Mouse (Mus musculus) forebrain, embryonic 13.5 days (tissue): ENCODE measurements at regions not wholly inside any gene's neighbourhood (a gene's known extent, or its start where the extent isn't known, plus 50 kb on each side); places are given as distances from the start of the nearest gene placed in this dataset.

ENCODE experiments used
- ATAC-seq: fragments of 200-750 bp; cut with Nextera tagmentation; 2 replicates; pipeline ENCODE4 v1.8.0; 2017
- H3K27ac ChIP-seq: fragments of 300-500 bp; sonication (generic); 2 replicates; pipeline ENCODE4 v1.5.1; 2015; ENCODE audit warnings: inconsistent platforms, mild to moderate bottlenecking, moderate library complexity
- H3K27me3 ChIP-seq: fragments of 300-500 bp; sonication (generic); 2 replicates; pipeline ENCODE4 v1.6.1; 2015; ENCODE audit warnings: mild to moderate bottlenecking, inconsistent platforms
- H3K36me3 ChIP-seq: fragments of 300-500 bp; sonication (generic); 2 replicates; pipeline ENCODE4 v1.6.1; 2015; ENCODE audit warnings: mild to moderate bottlenecking, inconsistent platforms; ENCODE audit not compliant: poor library complexity, severe bottlenecking
- H3K4me1 ChIP-seq: fragments of 300-500 bp; sonication (generic); 2 replicates; pipeline ENCODE4 v1.6.1; 2015; ENCODE audit warnings: inconsistent platforms
- H3K4me2 ChIP-seq: fragments of 300-500 bp; sonication (generic); 2 replicates; pipeline ENCODE4 v1.6.1; 2015; ENCODE audit warnings: inconsistent platforms, mild to moderate bottlenecking, moderate library complexity
- H3K4me3 ChIP-seq: fragments of 300-500 bp; sonication (generic); 2 replicates; pipeline ENCODE4 v1.5.1; 2015; ENCODE audit warnings: mild to moderate bottlenecking, inconsistent platforms
- H3K9ac ChIP-seq: fragments of 300-500 bp; sonication (generic); 2 replicates; pipeline ENCODE4 v1.6.1; 2015; ENCODE audit warnings: mild to moderate bottlenecking, inconsistent platforms
- H3K9me3 ChIP-seq: fragments of 300-500 bp; sonication (generic); replicated peaks from 2 replicates; pipeline ENCODE4 v1.6.1; 2016; ENCODE audit warnings: inconsistent platforms
- WGBS: fragments of 180-500 bp; shearing (Covaris S2); methylation state at CpG from one replicate; pipeline ENCODE4 v1.1.7; 2015; 5-methylcytosine and 5-hydroxymethylcytosine counted together

DNA sequence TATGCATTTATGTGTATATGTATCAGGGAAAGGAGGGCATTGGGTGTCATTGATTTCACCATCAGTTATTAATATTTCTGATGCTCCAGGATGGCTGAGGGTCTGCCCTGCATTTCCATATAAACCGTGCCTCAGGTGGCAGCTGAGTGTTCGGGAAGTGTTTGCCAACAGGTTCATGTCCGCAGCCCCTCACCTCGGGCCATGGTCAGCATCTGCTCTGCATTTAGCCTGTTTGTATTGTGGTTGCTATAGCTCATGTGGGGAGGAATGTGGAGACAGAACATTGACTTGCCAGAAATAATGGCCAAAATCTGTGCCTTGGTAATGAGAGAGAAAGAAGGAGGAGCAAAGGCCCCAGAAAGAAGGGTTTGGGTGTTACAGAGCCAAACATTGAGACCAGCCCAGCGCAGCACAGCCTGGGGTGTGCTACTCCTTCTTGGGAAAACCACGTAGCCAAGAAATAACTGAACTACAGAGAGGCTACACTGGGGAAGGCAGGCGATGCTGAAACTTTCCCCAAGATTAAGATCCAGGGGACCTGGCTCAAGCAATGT, 338.0 kb downstream of the Agtpbp1 start:
- ATAC-seq = no peak
- H3K9ac ChIP-seq = no peak overlapping the region
- no peaks in the 10 kb centered on the region for H3K27me3 ChIP-seq
- no peaks in the 10 kb centered on the region for H3K36me3 ChIP-seq
- WGBS = 83% methylated on average over 7 of the region's 7 CpGs
- no peak overlapping the region for H3K4me2 ChIP-seq
- no peaks in the 10 kb centered on the region for H3K9me3 ChIP-seq
- H3K4me1 ChIP-seq = peaks cover 10% of the 10 kb centered on the region
- H3K27ac ChIP-seq = no peak overlapping the region
- H3K4me3 ChIP-seq = no peak overlapping the region

DNA sequence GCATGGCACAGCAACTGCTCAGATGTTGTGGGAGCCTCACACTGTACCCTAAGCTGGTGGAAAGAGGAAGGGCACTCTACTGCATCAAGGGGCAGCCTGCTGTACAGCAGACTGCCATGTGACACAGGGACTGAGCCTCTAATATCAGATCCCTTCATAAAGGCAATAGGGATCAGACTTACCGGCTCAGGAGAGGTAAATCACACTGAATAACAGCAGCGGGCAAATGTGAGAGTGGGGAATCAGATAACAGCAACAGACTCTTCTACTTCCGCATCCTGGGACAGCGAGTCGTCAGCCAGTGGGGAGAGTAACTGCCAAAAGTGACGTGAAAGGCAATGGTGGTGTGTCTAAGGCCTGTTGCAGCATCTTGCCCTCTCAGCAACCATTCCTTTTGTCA, 339.0 kb downstream of the Agtpbp1 start:
- Histone ChIP-seq H3K9me3 (no peaks in the 10 kb centered on the region), H3K4me2 (no peak overlapping the region), H3K27me3 (no peaks in the 10 kb centered on the region), H3K4me1 (peaks cover under 1% of the 10 kb centered on the region), H3K4me3 (no peak overlapping the region), H3K27ac (no peak overlapping the region), H3K9ac (no peak overlapping the region), H3K36me3 (no peaks in the 10 kb centered on the region)
- WGBS = 82% methylated on average over 6 of the region's 6 CpGs
- ATAC-seq = no peak

DNA sequence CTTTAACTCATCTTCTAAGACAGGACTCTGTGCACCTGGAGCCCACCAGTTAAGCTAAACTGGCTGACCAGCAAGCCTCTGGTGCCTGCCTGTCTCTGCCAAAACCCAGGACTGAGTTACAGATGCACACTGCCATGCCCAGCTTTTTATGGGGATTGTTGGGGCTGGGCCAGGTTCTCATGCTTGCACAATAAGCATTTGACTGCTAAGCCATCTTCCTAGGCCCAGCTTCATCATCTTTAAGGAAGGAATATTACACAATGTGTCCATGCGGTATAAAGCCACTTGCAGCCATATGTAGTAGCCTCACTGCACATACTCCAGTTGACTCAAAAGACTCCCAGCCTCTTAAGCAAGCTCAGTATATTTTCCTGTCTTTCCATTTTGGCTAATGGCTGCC, 340.4 kb downstream of the Agtpbp1 start:
- no peak overlapping the region for H3K4me3 ChIP-seq
- no peak overlapping the region for H3K4me2 ChIP-seq
- 91% methylated on average over 1 of the region's 1 CpGs for WGBS
- no peaks in the 10 kb centered on the region for H3K4me1 ChIP-seq
- H3K9ac ChIP-seq = no peak overlapping the region
- no peaks in the 10 kb centered on the region for H3K36me3 ChIP-seq
- no peak overlapping the region for H3K27ac ChIP-seq
- H3K9me3 ChIP-seq = no peaks in the 10 kb centered on the region
- ATAC-seq = no peak
- H3K27me3 ChIP-seq = no peaks in the 10 kb centered on the region

DNA sequence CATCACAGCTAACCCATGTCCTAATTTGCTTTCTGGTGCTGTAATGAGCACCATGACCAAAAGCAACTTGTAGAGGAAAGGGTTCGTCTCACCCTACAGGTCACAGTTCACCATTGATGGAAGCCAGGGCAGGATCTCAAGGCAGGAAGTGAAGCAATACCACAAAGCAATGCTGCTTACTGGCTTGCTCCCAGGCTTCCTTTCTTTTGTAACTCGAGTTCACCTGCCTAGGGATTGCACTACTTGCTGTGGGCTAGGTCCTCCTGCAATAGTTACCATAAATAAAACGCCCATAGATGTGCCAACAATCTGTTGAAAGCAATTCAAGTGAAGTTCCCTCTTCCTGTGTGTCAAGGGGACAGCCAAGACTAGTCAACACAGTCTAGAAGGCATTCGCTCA, 342.4 kb downstream of the Agtpbp1 start:
- 77% methylated on average over 4 of the region's 4 CpGs for WGBS
- Histone ChIP-seq H3K4me2 (no peak overlapping the region), H3K27ac (no peak overlapping the region), H3K9me3 (no peaks in the 10 kb centered on the region), H3K9ac (no peak overlapping the region), H3K27me3 (no peaks in the 10 kb centered on the region), H3K4me1 (no peaks in the 10 kb centered on the region), H3K36me3 (no peaks in the 10 kb centered on the region), H3K4me3 (no peak overlapping the region)
- ATAC-seq = no peak

DNA sequence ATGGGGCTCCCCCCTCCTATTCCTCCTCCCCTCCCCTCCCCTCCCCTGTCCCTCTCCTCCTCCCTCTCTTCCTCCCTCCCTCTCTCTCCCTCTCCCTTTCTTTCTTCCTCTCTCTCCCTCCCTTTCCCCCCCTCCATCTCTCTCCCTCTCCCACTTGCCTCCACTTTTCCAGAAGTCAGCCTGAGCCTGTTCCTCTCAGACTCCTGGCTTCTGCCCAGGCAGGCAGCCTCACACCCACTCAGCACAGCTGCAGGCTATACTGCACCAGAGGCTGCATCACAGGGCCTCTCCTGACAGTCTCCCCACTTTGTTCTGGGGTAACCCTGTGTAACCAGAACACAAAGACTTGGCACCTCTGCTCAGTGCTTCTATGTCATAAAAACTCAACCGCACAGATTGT, 346.3 kb downstream of the Agtpbp1 start:
- 0 out of 2 replicates have a peak, but pooled peaks cover 3% of the 10 kb centered on the region for H3K4me1 ChIP-seq
- H3K4me2 ChIP-seq = no peak overlapping the region
- ATAC-seq = peak; percentile 51; the same call in 1 of the 2 replicates
- no peaks in the 10 kb centered on the region for H3K36me3 ChIP-seq
- no peaks in the 10 kb centered on the region for H3K27me3 ChIP-seq
- H3K4me3 ChIP-seq = no peak overlapping the region
- WGBS = 78% methylated on average over 1 of the region's 1 CpGs
- no peak overlapping the region for H3K9ac ChIP-seq
- H3K9me3 ChIP-seq = no peaks in the 10 kb centered on the region
- no peak overlapping the region for H3K27ac ChIP-seq

DNA sequence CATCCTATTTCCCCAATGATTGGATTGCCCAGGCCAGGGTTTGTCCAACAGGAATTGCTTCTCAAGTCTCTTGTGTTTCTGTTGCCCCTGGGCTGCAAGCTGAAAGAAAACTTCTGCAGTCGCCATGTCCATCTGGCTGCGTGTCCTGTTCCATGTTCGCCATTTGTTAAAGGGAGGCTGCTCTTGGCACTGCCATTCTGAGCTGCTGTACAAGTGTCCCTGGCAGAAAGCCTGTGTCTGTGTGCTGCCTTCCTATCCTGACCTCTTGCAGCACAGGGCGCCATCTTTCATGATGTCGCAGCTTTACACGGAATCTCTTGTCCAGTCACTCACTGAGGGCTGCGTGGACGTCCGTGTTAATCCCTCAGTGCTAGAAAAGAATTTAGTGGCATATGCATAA, 349.2 kb downstream of the Agtpbp1 start:
- no peak overlapping the region for H3K4me3 ChIP-seq
- H3K9ac ChIP-seq = no peak overlapping the region
- H3K4me2 ChIP-seq = no peak overlapping the region
- 0 out of 2 replicates have a peak, but pooled peaks cover 3% of the 10 kb centered on the region for H3K4me1 ChIP-seq
- no peaks in the 10 kb centered on the region for H3K9me3 ChIP-seq
- 87% methylated on average over 9 of the region's 9 CpGs for WGBS
- H3K27me3 ChIP-seq = no peaks in the 10 kb centered on the region
- no peak for ATAC-seq
- H3K27ac ChIP-seq = no peak overlapping the region
- H3K36me3 ChIP-seq = no peaks in the 10 kb centered on the region

DNA sequence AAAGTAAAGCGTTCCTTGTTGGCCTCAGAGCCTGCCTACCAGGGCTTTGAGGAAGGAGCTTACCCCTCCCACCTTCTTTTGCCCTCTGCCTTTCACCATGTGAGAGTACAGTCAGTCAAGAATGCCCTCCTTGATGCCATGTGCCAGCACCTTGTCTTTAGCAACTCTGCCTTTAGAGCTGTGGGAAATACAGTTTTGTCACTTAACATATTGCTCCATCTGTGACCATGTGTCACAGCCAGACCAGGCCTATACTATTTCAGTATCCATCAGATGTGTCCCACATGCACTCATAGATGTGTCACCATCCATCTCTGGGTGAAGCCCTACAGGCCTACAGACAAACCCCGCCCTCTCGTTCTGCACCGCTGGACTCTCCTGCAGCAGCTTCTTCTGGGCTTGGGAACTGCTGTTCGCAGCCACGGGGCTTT, 355.9 kb downstream of the Agtpbp1 start:
- Histone ChIP-seq H3K27ac (no peak overlapping the region), H3K27me3 (no peaks in the 10 kb centered on the region), H3K9ac (no peak overlapping the region), H3K4me2 (no peak overlapping the region), H3K4me1 (no peaks in the 10 kb centered on the region), H3K9me3 (no peaks in the 10 kb centered on the region), H3K4me3 (no peak overlapping the region), H3K36me3 (no peaks in the 10 kb centered on the region)
- ATAC-seq = no peak
- WGBS = 88% methylated on average over 6 of the region's 6 CpGs

DNA sequence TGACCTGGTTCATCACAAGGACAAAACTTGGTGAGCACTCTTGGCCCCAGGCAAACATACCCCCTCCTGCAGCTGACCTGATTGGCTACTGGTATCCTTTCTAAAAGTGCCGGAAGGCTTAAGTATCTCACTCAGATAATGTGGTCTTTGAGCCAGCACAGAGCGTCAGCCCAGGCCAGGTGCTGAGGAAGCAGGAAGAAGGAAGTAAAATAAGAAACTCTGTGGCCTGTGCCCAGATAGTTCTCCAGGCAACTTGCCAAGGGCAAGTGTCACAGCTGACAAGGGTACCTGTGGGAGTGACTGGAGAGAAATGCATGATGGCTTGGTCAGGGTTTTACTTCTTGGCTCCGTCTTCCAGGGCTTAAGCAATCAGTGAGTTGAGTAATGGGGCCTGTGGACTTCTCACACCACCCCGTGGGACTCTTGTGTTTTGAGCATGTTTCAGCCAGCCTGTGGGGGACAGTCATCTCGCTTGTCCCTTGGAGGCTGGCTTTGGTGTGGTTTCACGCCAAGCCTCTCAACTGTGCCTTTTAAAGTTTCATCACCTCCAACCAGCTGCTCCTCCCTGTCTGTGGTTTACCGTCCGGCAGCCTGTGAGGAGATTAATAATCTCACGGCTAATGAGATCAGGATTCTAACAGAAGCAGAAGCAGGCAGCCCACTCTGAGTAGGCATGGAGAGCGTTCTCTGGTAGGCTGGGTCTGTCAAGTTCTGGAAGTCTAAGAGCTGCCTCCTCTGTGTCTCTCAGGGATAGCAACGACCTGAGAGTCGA, 356.8 kb downstream of the Agtpbp1 start:
- no peaks in the 10 kb centered on the region for H3K36me3 ChIP-seq
- H3K4me3 ChIP-seq = no peak overlapping the region
- no peak for ATAC-seq
- no peak overlapping the region for H3K4me2 ChIP-seq
- H3K9me3 ChIP-seq = no peaks in the 10 kb centered on the region
- H3K27me3 ChIP-seq = no peaks in the 10 kb centered on the region
- 68% methylated on average over 12 of the region's 12 CpGs for WGBS
- no peak overlapping the region for H3K9ac ChIP-seq
- no peak overlapping the region for H3K27ac ChIP-seq
- H3K4me1 ChIP-seq = no peaks in the 10 kb centered on the region

DNA sequence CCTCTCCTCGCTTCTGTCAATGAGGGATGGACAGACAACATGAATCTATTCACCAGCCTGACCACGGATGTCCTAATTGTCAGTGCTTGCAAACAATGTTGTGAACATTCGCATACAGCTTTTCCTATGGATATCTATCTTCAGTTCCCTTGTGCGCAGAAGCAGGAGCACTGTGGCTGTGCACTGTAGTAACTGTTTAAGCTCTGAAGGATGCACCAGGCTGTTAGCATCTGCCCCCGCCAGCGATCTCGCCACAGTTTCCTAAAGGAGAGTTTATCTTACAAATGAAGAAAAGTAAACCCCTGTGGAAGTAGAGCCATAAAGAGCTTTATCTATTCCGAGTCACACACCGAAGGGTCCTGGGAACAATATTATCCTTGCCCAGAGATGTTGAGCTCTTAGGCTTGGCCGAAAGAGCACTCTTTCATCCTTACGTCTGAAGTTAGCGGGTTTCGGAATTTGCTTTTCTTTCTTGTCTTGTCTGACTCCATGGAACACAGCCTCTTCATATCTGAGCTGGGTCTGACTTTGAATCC, 357.4 kb downstream of the Agtpbp1 start:
- H3K4me2 ChIP-seq = no peak overlapping the region
- H3K4me1 ChIP-seq = no peaks in the 10 kb centered on the region
- no peak overlapping the region for H3K27ac ChIP-seq
- H3K27me3 ChIP-seq = no peaks in the 10 kb centered on the region
- H3K9ac ChIP-seq = no peak overlapping the region
- WGBS = 90% methylated on average over 13 of the region's 13 CpGs
- H3K9me3 ChIP-seq = no peaks in the 10 kb centered on the region
- ATAC-seq = no peak
- H3K4me3 ChIP-seq = no peak overlapping the region
- no peaks in the 10 kb centered on the region for H3K36me3 ChIP-seq

DNA sequence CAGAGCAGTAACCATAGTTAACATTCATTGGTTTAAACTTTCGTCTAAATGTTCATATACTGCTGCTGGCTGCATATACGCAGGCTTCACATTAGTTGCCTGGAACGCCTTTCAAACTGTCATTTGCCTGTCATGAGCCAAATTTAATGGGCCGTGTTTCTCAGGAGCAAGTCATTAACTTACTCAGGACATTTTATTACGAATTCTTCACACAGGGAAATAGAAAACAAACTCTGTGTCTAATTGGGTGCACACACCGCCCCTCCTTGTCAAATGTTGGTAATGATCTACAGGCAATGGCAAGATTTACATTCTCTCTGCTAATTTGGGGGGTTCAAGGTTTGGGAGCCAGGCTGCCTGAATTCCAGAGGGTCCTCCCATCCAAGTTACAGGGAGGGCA, 364.4 kb downstream of the Agtpbp1 start:
- Histone ChIP-seq H3K9me3 (no peaks in the 10 kb centered on the region), H3K4me3 (no peak overlapping the region), H3K4me1 (peaks cover 6% of the 10 kb centered on the region), H3K9ac (no peak overlapping the region), H3K4me2 (no peak overlapping the region), H3K27ac (no peak overlapping the region), H3K27me3 (no peaks in the 10 kb centered on the region), H3K36me3 (no peaks in the 10 kb centered on the region)
- no peak for ATAC-seq
- WGBS = 53% methylated on average over 6 of the region's 6 CpGs

DNA sequence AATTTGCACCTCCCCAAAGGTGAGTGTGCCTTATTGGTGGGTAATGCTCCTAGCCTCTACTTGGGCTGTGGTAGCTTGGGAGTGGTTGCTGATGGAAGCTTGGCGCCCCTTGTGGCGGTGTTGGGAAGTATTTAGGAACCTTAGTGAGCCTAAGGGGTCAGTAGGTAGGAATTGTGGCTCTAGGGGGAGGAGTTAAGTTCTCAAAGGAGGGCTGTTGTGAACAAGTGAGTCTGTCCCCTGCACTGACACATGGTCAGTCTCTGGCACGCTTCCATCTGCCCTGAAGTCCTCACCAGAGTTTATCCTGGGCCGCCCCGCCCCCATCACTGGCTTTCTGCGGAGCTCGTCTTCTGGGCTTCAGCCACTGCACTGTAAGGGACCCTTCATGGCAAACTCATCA, 364.9 kb downstream of the Agtpbp1 start:
- Histone ChIP-seq H3K36me3 (no peaks in the 10 kb centered on the region), H3K27me3 (no peaks in the 10 kb centered on the region), H3K27ac (no peak overlapping the region), H3K4me2 (no peak overlapping the region), H3K9me3 (no peaks in the 10 kb centered on the region), H3K4me1 (peaks cover 6% of the 10 kb centered on the region), H3K9ac (no peak overlapping the region), H3K4me3 (no peak overlapping the region)
- peak; percentile 45 for ATAC-seq
- WGBS = 26% methylated on average over 7 of the region's 7 CpGs

DNA sequence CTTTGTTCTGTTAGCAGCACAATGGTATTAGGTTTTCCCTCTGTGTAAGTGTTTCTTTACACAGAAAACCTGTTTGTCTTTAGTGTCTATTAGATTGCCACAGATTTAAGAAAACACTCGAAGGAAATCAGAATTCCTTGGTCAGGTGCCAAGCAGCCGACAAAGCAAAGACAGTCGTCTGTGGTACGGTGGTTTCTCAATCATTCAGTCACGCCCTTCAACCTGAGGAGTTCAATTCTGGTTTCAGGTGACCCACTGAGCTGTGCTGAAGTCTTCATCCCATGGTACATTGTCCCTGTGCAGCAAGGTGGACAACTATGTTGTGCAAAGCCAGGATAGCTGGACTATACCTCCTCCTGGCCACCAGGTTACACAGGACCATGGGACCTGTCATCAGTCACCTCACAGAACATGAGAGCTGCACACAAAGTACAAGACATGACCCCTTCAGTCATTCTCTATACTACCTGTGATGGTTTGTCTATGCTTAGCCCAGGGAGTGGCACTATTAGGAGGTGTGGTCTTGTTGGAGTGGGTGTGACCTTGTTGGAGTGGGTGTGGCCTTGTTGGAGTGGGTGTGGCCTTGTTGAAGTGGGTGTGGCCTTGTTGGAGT, 368.2 kb downstream of the Agtpbp1 start:
- Histone ChIP-seq H3K4me1 (peaks cover 6% of the 10 kb centered on the region), H3K9ac (no peak overlapping the region), H3K36me3 (no peaks in the 10 kb centered on the region), H3K27me3 (no peaks in the 10 kb centered on the region), H3K9me3 (no peaks in the 10 kb centered on the region), H3K4me3 (no peak overlapping the region), H3K27ac (no peak overlapping the region), H3K4me2 (no peak overlapping the region)
- ATAC-seq = no peak
- WGBS = 76% methylated on average over 5 of the region's 5 CpGs
